Mouse (Mus musculus) cerebellum, postnatal 36 days (tissue): ENCODE results near the gene Dnm2.
"Not testable (repeated sequence)": the region's sequence is repeated elsewhere in the genome, so short reads cannot be mapped to it uniquely, and the experiment has no call there.

Source experiments
- DNase-seq, 2 experiments: peaks; one replicate each; pipeline ENCODE4 v3.0.0; 2021 to 2022; ENCODE audit warnings: mixed read lengths in 2 of 2

Gene Dnm2

GRCm38 (mm10) chr9:21458821-21459220, 34.1 kb downstream of the Dnm2 start:
- DNase-seq = peak in 1 of 2 experiments; percentile 40

GRCm38 (mm10) chr9:21460400-21460940, 35.8 kb downstream of the Dnm2 start:
- no peak for DNase-seq

GRCm38 (mm10) chr9:21463138-21463590, 38.5 kb downstream of the Dnm2 start:
- peak in 1 of 2 experiments; percentile 28 for DNase-seq

GRCm38 (mm10) chr9:21463766-21464564, 39.3 kb downstream of the Dnm2 start:
- DNase-seq = peak; percentile 58 to 59

- DNase-seq = not testable (repeated sequence)
Measured at GRCm38 (mm10) chr9:21464565-21464928, 39.8 kb downstream of the Dnm2 start.

- peak; percentile 59 to 73 for DNase-seq
Measured at GRCm38 (mm10) chr9:21469032-21470024, 44.6 kb downstream of the Dnm2 start.

- no peak for DNase-seq
Measured at GRCm38 (mm10) chr9:21472913-21473312, 48.2 kb downstream of the Dnm2 start.

- DNase-seq = no peak
Measured at GRCm38 (mm10) chr9:21477707-21478106, 53.0 kb downstream of the Dnm2 start.

- no peak for DNase-seq
Measured at GRCm38 (mm10) chr9:21484065-21484464, 59.4 kb downstream of the Dnm2 start.

- not testable (repeated sequence) for DNase-seq
Measured at GRCm38 (mm10) chr9:21488246-21488645, 63.5 kb downstream of the Dnm2 start.

GRCm38 (mm10) chr9:21490696-21491095, 66.0 kb downstream of the Dnm2 start:
- no peak for DNase-seq

- DNase-seq = no peak
Measured at GRCm38 (mm10) chr9:21493907-21494306, 69.2 kb downstream of the Dnm2 start.

- no peak for DNase-seq
Measured at GRCm38 (mm10) chr9:21494726-21495125, 70.0 kb downstream of the Dnm2 start.

GRCm38 (mm10) chr9:21496308-21497049, 71.8 kb downstream of the Dnm2 start:
- DNase-seq = no peak

- no peak for DNase-seq
Measured at GRCm38 (mm10) chr9:21497050-21497542, 72.4 kb downstream of the Dnm2 start.

- no peak for DNase-seq
Measured at GRCm38 (mm10) chr9:21497664-21498063, 73.0 kb downstream of the Dnm2 start.

- DNase-seq = no peak
Measured at GRCm38 (mm10) chr9:21498284-21498902, 73.7 kb downstream of the Dnm2 start.

GRCm38 (mm10) chr9:21503352-21503751, 78.6 kb downstream of the Dnm2 start:
- no peak for DNase-seq

- DNase-seq = no peak
Measured at GRCm38 (mm10) chr9:21505767-21506166, 81.1 kb downstream of the Dnm2 start.

- DNase-seq = no peak
Measured at GRCm38 (mm10) chr9:21507753-21508430, 83.2 kb downstream of the Dnm2 start.

- no peak for DNase-seq
Measured at GRCm38 (mm10) chr9:21508871-21509404, 84.2 kb downstream of the Dnm2 start.
